Mouse (Mus musculus) liver, adult 2 months (tissue): ENCODE measurements at regions not wholly inside any gene's neighbourhood (a gene's known extent, or its start where the extent isn't known, plus 50 kb on each side); places are given as distances from the start of the nearest gene placed in this dataset.

Experiments
- CTCF ChIP-seq: fragments of 200-500 bp; IDR thresholded peaks from 2 replicates; pipeline ENCODE4 v1.5.1; 2011; ENCODE audit warnings: low read depth, low read length, control low read depth
- POLR2A ChIP-seq: fragments of 200-500 bp; IDR thresholded peaks from 2 replicates; pipeline ENCODE4 v1.6.1; 2011; ENCODE audit warnings: low read length, control low read depth; ENCODE audit not compliant: insufficient read depth; ENCODE audit errors: extremely low read depth

- no peak for TF ChIP-seq CTCF
- no peak for TF ChIP-seq POLR2A
Observed at GRCm38 (mm10) chr13:5276564-5276963, 584.7 kb upstream of the Klf6 start.
